Mouse (Mus musculus): ENCODE measurements around the gene Cdc25a. TPM values are rescaled to one million over a fixed set of nuclear protein-coding genes. Genes with fewer than 3 reads are reported as not detected.

Gene Cdc25a
- polyA plus RNA-seq, 2 experiments: 10.8 to 11.9 TPM

- ATAC-seq (ENCODE audit: insufficient read depth) (no peak), DNase-seq (ENCODE audit: low read depth in 3 of 3, low spot score in 3 of 3) (no peak)
- Histone ChIP-seq H3K4me1 (replicated peaks; ENCODE audit: control insufficient read depth in 2 of 2, insufficient read depth in 2 of 2, low read length in 1 of 2) (no peaks in the 10 kb centered on the region), H3K36me3 (replicated peaks; ENCODE audit: control insufficient read depth, insufficient read depth, low read depth) (peaks cover 99% of the 10 kb centered on the region), H3K9me3 (ENCODE audit: control insufficient read depth, low read length) (no peaks in the 10 kb centered on the region), H3K4me3 (ENCODE audit: insufficient read depth in 1 of 2, low read depth in 2 of 2, low read length in 2 of 2) (no peak overlapping the region), H3K9ac (replicated peaks) (no peak overlapping the region), H3K27me3 (ENCODE audit: control insufficient read depth, insufficient read depth, low read length) (no peaks in the 10 kb centered on the region), H3K27ac (no peak overlapping the region), H3K4me2 (ENCODE audit: low read depth) (no peak overlapping the region)
- TF ChIP-seq CTCF (IDR thresholded peaks at IDR 0.05; ENCODE audit: low read depth): no peak
- no peak for TF ChIP-seq EP300 (IDR thresholded peaks at IDR 0.05; ENCODE audit: low read depth)
- WGBS (ENCODE audit: insufficient replicate concordance): 81% methylated on average over 5 of the region's 5 CpGs
These were observed 11.9 kb downstream of the Cdc25a start for GRCm38 (mm10) chr9:109887321-109887720.

GRCm38 (mm10) chr9:109891501-109891900 is 16.1 kb downstream of the Cdc25a start:
- H3K4me3 ChIP-seq (ENCODE audit: insufficient read depth in 1 of 2, low read depth in 2 of 2, low read length in 2 of 2): no peak overlapping the region
- no peaks in the 10 kb centered on the region for H3K27me3 ChIP-seq (ENCODE audit: control insufficient read depth, insufficient read depth, low read length)
- H3K4me2 ChIP-seq (ENCODE audit: low read depth): no peak overlapping the region
- ATAC-seq (ENCODE audit: insufficient read depth): no peak
- H3K9ac ChIP-seq (replicated peaks): no peak overlapping the region
- no peak for DNase-seq (ENCODE audit: low read depth in 3 of 3, low spot score in 3 of 3)
- peaks cover 0 to under 1% of the 10 kb centered on the region in 2 experiments; a peak in 1 of 4 replicates for H3K4me1 ChIP-seq (replicated peaks; ENCODE audit: control insufficient read depth in 2 of 2, insufficient read depth in 2 of 2, low read length in 1 of 2)
- WGBS (ENCODE audit: insufficient replicate concordance): 83% methylated on average over 8 of the region's 8 CpGs
- no peak for TF ChIP-seq EP300 (IDR thresholded peaks at IDR 0.05; ENCODE audit: low read depth)
- no peak for TF ChIP-seq CTCF (IDR thresholded peaks at IDR 0.05; ENCODE audit: low read depth)
- H3K9me3 ChIP-seq (ENCODE audit: control insufficient read depth, low read length): no peaks in the 10 kb centered on the region
- H3K36me3 ChIP-seq (replicated peaks; ENCODE audit: control insufficient read depth, insufficient read depth, low read depth): peaks cover 77% of the 10 kb centered on the region
- no peak overlapping the region for H3K27ac ChIP-seq

GRCm38 (mm10) chr9:109892651-109893250 is 17.4 kb downstream of the Cdc25a start:
- peaks cover 0 to 5% of the 10 kb centered on the region in 2 experiments; a peak in 2 of 4 replicates for H3K4me1 ChIP-seq (replicated peaks; ENCODE audit: control insufficient read depth in 2 of 2, insufficient read depth in 2 of 2, low read length in 1 of 2)
- no peaks in the 10 kb centered on the region for H3K27me3 ChIP-seq (ENCODE audit: control insufficient read depth, insufficient read depth, low read length)
- H3K4me2 ChIP-seq (ENCODE audit: low read depth): no peak overlapping the region
- no peak overlapping the region for H3K27ac ChIP-seq
- peak; percentile 40 to 52 (median 47) for DNase-seq (ENCODE audit: low read depth in 3 of 3, low spot score in 3 of 3)
- H3K9me3 ChIP-seq (ENCODE audit: control insufficient read depth, low read length): no peaks in the 10 kb centered on the region
- 60% methylated on average over 5 of the region's 5 CpGs for WGBS (ENCODE audit: insufficient replicate concordance)
- 0 out of 2 replicates have a peak, but pooled peaks have one; percentile 28 for ATAC-seq (ENCODE audit: insufficient read depth)
- no peak for TF ChIP-seq EP300 (IDR thresholded peaks at IDR 0.05; ENCODE audit: low read depth)
- TF ChIP-seq CTCF (IDR thresholded peaks at IDR 0.05; ENCODE audit: low read depth): peak; percentile 81
- no peak overlapping the region for H3K9ac ChIP-seq (replicated peaks)
- H3K36me3 ChIP-seq (replicated peaks; ENCODE audit: control insufficient read depth, insufficient read depth, low read depth): peaks cover 65% of the 10 kb centered on the region
- H3K4me3 ChIP-seq (ENCODE audit: insufficient read depth in 1 of 2, low read depth in 2 of 2, low read length in 2 of 2): no peak overlapping the region

- Histone ChIP-seq H3K4me2 (ENCODE audit: low read depth) (no peak overlapping the region), H3K27me3 (ENCODE audit: control insufficient read depth, insufficient read depth, low read length) (no peaks in the 10 kb centered on the region), H3K4me1 (replicated peaks; ENCODE audit: control insufficient read depth in 2 of 2, insufficient read depth in 2 of 2, low read length in 1 of 2) (peaks cover 0 to 12% of the 10 kb centered on the region in 2 experiments; a peak in 2 of 4 replicates), H3K36me3 (replicated peaks; ENCODE audit: control insufficient read depth, insufficient read depth, low read depth) (peaks cover 47% of the 10 kb centered on the region), H3K9me3 (ENCODE audit: control insufficient read depth, low read length) (no peaks in the 10 kb centered on the region), H3K4me3 (ENCODE audit: insufficient read depth in 1 of 2, low read depth in 2 of 2, low read length in 2 of 2) (no peak overlapping the region), H3K27ac (no peak overlapping the region), H3K9ac (replicated peaks) (no peak overlapping the region)
- DNase-seq (ENCODE audit: low read depth in 3 of 3, low spot score in 3 of 3): peak in 2 of 3 experiments; percentile 35 to 42
- ATAC-seq (ENCODE audit: insufficient read depth): peak; percentile 51
- TF ChIP-seq EP300 (IDR thresholded peaks at IDR 0.05; ENCODE audit: low read depth) (no peak), CTCF (IDR thresholded peaks at IDR 0.05; ENCODE audit: low read depth) (peak; percentile 79)
- WGBS (ENCODE audit: insufficient replicate concordance): 49% methylated on average over 6 of the region's 6 CpGs
These were observed 19.2 kb downstream of the Cdc25a start for GRCm38 (mm10) chr9:109894413-109895090.

- ATAC-seq (ENCODE audit: insufficient read depth) (no peak), DNase-seq (ENCODE audit: low read depth in 3 of 3, low spot score in 3 of 3) (peak in 1 of 3 experiments; percentile 32)
- peaks cover 0 to 12% of the 10 kb centered on the region in 2 experiments; a peak in 2 of 4 replicates for H3K4me1 ChIP-seq (replicated peaks; ENCODE audit: control insufficient read depth in 2 of 2, insufficient read depth in 2 of 2, low read length in 1 of 2)
- H3K27ac ChIP-seq: no peak overlapping the region
- no peak overlapping the region for H3K9ac ChIP-seq (replicated peaks)
- H3K4me3 ChIP-seq (ENCODE audit: insufficient read depth in 1 of 2, low read depth in 2 of 2, low read length in 2 of 2): no peak overlapping the region
- no peaks in the 10 kb centered on the region for H3K9me3 ChIP-seq (ENCODE audit: control insufficient read depth, low read length)
- WGBS (ENCODE audit: insufficient replicate concordance): 71% methylated on average over 6 of the region's 6 CpGs
- TF ChIP-seq EP300 (IDR thresholded peaks at IDR 0.05; ENCODE audit: low read depth) (no peak), CTCF (IDR thresholded peaks at IDR 0.05; ENCODE audit: low read depth) (no peak)
- no peaks in the 10 kb centered on the region for H3K27me3 ChIP-seq (ENCODE audit: control insufficient read depth, insufficient read depth, low read length)
- peaks cover 37% of the 10 kb centered on the region for H3K36me3 ChIP-seq (replicated peaks; ENCODE audit: control insufficient read depth, insufficient read depth, low read depth)
- H3K4me2 ChIP-seq (ENCODE audit: low read depth): no peak overlapping the region; the same call in 1 of the 2 replicates
These were observed 20.2 kb downstream of the Cdc25a start for GRCm38 (mm10) chr9:109895593-109895992.
